Mouse (Mus musculus): Measurements from ENCODE around the gene Olfr399.

The Olfr399 gene

DNA sequence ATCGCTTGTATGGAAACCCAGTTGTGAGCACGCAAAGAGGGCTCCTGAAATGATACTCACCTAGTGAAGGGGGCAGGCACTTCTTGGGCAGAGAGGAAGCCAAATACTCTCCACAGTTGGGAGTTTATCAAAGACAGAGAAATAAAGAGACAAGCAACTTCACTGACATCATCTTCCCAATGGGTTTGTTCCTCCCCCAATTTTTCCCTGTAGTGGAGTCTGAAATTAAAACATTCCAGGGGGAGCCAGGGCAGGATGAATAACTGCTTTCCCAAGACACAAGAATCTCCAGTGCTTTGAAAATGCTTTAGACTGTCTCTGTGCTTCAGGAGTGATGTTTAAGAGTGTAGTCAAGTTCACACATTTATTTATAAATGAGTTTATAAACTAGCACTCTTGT lies at the start of gene Olfr399, which contains the start of gene Olfr139:
Gene Olfr399 (minus strand): TSS at position 165 of the 400 bp plus-strand sequence.
Gene Olfr139 (minus strand): TSS at position 101 of the 400 bp plus-strand sequence.
- DNase-seq = no peak

DNA sequence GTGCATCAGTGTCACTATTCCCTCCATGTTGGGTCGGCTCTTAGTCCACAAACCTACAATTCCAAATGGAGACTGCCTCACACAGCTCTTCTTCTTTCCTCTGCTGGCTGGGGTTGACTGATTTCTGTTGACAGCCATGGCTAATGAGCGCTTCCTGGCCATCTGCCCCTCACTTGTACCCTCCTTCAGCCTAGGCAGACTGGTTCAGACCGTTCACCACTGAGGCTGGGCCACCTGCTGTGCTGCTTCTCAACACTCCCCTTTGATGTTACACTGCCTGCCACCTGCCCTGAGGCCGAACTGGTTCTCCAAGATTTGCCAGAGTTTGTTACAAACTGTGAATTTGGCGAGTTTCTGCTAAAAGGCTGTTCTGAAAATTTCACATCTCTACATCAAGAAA lies 48.7 kb upstream of the Olfr399 start:
- no peak for DNase-seq

DNA sequence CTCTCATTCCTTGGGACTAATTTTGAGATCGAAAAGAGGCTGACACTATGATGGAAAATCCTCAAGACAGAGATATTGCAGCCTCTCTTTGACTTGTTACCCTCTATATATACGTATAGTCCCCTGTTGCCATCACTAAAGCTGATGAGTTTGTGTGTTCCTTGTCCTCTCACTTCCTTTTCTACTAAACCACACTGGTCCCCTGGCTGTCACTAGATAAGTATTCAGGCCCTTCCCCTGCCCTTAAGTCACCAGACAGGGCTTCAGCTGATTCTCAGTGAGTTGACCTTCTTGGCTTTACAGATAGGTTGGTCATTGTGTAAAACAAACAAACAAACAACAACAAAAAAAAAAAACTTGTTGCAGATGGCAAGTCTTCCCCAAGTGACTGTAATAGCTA lies 45.1 kb upstream of the Olfr399 start:
- DNase-seq = no peak

DNA sequence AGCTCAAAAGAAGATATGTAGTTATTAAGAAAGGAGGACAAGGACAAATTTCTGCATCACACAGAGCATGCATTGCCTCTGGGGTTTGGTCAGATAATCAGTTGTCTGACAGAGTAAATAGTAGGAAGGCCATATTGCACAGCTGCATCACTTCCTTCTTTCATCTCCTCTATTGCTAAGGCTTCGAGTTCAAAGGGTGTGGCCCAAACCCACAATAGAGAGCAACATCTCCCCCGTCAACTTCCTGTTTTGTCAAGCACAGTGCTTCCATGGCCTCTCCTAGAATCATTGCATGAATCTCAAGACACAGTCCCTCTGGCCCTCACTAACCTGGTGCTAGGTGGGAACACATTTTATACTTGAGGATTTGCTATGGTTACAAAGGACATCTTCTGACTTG lies 44.3 kb upstream of the Olfr399 start:
- DNase-seq = no peak

DNA sequence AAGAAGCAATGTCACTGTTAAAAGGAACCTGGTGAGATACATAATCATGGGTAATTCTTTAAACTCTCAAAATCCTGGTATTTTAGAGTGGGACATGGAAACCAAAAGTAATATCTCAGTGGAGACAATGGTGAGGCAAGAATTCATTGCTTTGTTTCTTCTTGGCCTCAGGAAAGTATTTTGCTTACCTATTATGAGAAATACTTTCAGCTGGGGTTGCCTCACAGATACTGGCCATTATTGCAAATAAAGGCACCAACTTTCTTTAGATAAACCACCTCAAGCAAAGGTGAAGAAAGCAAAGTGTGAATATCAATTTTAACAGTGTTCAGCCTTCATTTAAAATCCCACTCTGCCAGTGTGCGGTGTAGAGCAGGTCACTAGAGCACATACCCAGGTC lies 13.2 kb upstream of the Olfr399 start, which contains the start of gene Zfp616:
Gene Zfp616 (plus strand): TSS at position 301 of the 400 bp plus-strand sequence.
- no peak for DNase-seq

DNA sequence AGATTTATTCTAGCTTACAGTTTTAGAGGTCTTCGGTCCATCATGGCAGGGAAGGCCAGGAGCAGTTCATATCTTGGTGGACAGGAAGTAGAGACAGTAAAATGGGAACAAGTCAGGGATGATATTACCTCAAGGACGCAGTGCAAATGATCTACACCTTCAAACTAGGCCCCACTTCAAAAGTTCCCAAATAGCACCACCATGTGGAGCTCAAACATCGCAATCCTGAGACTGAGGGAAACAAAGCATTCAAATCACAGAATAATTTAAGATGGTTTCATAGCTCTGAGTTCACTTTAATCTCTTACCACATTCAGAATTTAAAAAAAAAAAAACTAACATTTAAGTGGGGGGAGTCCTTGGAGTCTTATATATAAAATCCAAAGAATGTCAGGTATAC lies 5.1 kb downstream of the Olfr399 start:
- DNase-seq = no peak
